Mouse (Mus musculus) liver, adult (tissue): ENCODE results near the gene Naf1.

ENCODE experiments used
- GATA4 ChIP-seq: IDR thresholded peaks from 2 replicates; pipeline ENCODE4 v1.6.1; 2014; ENCODE audit warnings: mild to moderate bottlenecking, low read length; ENCODE audit not compliant: insufficient replicate concordance

Gene Naf1

GRCm38 (mm10) chr8:66860023-66860422 lies at the start of gene Naf1:
Naf1 (plus strand) TSS chr8:66860217.
- no peak for TF ChIP-seq GATA4

DNA sequence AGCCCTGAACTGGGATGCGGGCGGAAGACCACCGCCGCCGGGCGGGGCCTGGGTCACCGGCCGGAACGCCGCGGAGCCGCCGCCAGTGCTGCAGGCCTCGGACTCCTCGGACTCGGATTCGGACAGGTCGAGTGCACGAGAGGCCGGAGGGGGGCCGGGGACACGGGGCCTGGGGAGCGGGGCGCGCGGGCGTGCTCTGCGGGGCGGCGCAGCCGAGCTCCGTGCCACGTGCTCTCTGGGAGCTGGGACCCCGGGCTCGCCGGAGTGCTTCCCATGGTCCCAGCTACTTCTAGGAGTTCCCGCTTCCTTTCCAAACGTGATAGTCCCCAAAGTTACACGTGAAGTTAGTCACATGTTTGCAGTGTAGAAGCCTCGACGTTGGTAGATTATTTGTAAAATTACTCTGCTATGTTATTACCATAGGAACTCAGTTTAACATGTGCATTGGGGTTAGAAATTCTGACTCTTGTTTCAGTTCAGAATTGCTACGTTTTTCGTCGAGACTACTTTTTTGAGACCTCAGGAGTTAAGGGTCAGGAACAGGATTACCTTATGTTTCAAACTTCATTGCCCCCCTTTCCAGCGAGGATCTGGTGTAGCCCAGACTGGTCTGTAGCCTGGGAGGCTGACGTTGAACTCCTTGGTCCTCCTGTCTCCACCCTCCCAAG lies 1.0 kb downstream of the Naf1 start:
- no peak for TF ChIP-seq GATA4

DNA sequence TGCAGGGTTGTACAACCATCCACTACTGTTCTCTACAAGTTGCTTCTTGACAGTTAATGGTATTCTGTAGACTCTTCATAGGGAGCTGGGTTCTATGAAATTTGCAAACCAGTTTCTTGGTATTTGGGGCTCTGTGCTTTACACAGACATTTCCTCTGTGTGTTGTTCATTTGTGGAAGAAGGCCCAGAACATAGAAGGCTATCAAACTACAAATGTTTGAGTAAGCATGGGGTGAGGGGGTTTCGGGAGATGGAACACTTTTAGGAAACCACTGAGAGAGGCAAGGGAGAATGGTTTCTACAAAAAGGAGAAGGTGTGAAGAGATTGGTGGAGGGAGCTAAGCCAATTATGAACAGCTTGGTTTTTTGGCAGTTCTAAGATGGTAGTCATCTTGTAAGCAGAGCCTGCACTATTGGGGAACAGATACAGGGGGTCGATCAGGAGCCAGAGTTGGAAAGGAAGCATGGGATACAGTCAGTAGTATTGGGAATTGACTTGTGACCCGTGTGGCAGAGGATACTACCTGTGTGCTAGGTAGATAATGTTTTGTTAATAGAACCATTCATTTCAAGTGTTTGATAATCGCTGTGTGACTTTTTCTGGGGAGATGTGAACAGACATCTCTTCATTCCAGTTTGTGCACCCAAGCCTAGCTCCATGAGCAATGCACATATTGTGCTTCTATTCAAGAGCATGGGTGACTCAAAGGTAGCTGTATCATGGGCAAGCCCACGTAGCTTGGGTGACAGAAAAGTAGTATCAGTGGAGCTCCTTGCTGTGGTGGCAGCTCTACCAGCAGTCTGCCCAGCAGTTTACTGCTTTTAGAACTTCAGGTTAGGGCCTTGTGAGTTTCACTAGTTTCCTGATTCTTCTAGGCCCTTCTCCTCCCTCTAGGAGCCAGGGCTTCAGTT lies 1.8 kb downstream of the Naf1 start:
- TF ChIP-seq GATA4 = no peak

DNA sequence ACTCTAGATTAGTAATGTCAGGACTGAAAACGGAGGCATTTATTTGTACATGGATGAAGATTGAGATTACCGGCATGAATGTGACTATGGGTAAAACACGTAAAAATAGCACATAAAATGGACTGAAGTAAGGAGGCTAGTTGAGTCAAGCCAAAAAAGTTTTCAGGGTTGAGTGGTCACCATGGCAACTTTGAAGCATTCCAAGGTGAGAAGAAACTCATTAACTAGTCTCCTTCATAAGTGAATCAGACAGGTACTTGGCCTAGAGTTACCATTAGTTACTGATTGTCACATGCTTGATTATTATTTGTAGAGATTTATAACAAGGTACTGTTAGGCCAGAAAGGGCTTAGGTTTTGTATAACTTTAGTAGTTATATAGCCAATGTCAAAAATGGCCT lies 3.7 kb downstream of the Naf1 start:
- no peak for TF ChIP-seq GATA4

GRCm38 (mm10) chr8:66865120-66865519 lies 5.1 kb downstream of the Naf1 start:
- no peak for TF ChIP-seq GATA4

DNA sequence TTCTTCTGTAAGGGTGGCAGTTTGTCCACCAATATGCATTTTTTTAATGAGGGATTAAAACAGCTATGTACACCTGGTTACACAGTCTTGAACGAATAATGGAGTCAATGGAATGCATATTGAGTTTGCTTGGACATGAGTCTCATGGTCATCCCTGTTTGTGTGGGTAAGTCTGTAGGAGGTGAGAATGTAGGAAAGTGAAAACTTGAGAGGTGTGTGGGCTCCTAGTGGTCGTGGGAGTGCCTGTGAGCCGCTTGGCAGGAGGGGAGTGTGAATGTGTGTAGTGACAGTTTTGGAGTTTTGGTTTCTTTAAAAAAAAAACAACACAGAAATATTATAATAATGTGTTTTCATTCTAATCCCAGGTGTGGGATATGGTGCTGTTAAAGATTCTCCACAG lies 7.7 kb downstream of the Naf1 start:
- no peak for TF ChIP-seq GATA4

DNA sequence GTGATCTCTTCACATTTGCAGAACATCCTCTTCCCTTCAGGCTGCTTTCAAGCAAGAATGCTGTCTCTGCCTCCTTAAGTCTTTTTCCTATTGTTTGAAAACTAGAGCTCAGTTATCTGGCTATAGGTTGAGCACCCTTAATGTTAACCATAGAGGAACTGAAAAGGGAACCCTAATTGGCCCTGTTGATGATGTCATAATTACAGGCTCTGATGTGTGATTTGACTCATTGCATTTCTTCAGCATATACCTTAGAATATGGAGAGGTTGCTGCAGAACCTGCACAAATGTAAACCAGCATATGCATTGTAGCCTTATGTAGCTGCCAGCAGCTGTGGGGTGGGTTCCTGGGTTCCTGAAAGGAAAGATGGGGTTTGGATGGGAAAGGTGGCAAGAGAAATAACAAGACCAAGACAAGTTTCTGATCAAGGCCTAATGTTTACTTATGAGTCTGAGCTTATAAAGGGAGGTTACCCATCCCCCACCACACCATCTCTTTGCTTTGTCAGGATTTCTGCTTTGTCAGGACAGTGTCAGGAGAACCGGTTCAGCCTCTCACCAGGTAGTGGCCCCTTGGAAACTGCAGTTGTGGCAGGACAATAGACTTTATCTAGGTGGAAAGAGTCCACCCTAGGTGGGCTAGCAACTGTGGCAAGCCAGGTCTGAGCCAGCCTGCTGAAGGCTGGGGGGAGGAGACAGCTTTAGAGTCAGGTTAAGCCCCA lies 9.4 kb downstream of the Naf1 start:
- no peak for TF ChIP-seq GATA4

DNA sequence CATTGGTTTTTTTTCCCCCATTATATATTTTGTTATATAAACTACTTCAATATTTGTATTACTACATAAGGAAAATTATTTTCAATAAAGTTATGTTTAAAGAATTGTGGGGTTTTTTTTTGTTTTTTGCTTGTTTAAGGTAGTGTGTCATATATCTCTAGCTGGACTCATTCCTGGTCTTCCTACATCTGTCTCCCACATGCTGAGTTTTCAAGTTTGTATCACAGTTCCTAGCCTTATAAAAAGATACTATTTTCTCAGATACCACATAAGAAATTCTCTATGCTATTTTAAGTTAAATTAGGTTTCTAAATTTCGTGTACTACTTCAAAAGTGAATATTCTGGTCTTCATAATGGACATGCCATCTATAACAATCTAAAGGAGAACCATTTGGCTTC lies 23.8 kb downstream of the Naf1 start:
- no peak for TF ChIP-seq GATA4

DNA sequence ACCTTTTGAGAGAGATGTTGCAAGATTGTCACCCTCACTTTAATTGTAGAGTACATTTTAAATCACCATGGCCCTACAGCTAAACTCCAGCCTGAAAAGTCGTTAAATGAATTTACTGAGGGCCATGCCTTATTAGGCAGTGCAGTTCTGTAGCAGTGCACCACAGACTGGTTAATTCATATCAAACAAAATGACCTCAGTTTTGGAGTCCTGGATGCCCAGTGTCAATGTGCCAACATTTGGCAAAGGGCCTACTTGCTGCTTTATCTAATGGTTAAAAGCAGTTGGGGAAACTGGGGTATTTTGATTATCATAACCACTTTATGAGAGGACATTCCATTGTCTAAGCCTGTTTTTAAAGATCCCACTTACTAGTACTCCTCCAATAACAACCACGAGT lies 31.9 kb downstream of the Naf1 start:
- no peak for TF ChIP-seq GATA4

- no peak for TF ChIP-seq GATA4
These were observed 45.0 kb downstream of the Naf1 start for GRCm38 (mm10) chr8:66905000-66905399.

DNA sequence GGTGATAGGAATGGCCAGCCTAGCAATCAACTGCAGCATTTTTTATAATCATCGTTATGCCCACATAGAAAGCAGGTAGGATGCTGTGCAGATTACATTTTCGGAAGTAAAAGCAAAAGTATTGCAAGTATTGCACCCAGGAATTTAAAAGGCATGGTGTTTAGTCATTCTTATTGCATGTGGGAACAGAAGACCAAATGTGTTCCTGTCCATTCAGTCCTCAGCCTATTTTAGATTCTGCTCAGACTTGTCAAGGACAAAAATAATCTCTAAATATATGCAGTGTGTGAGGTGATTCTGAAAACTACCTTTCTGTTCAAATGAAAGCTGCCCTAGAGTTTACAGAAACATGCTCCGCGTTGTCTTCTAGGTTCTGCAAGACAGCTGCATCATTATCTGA lies 45.5 kb downstream of the Naf1 start:
- no peak for TF ChIP-seq GATA4

DNA sequence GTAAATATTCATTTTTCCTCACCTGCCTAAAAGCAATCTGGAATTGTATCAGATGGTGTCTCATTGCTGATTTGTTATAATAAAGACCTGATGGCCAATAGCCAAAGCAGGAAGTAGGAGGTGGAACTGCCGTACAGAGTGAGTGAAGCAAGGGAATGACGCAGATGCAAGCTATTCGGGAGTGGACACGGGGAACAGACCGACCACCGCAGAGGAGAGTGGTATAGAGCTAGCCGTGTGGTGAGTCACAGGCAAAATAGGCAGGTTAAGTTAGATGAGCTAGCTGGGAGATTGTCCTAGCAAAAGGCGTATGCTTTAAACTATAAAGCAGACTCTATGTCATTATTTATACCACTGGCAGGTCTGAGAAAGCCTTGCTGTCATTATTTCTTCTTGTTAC lies 46.1 kb downstream of the Naf1 start:
- TF ChIP-seq GATA4 = no peak

DNA sequence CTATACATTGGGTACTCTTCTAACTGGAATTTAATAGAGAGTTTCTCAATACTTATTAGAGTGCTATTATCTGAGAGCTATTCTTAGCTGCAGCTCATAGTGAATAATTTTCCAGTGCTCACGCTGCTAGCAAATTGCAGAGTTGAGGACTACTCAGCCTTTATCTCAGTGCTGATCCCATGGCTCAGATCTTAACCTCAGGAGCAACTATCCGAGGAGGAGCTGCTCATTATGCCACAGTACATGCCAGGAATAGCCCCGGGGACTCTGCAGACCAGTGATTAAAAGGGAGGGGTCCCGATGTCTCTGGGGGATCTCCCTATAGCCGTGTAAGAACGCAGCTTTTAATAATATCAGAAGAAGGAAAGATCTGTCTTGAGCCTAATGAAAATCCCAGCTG lies 50.7 kb downstream of the Naf1 start:
- TF ChIP-seq GATA4 = no peak

DNA sequence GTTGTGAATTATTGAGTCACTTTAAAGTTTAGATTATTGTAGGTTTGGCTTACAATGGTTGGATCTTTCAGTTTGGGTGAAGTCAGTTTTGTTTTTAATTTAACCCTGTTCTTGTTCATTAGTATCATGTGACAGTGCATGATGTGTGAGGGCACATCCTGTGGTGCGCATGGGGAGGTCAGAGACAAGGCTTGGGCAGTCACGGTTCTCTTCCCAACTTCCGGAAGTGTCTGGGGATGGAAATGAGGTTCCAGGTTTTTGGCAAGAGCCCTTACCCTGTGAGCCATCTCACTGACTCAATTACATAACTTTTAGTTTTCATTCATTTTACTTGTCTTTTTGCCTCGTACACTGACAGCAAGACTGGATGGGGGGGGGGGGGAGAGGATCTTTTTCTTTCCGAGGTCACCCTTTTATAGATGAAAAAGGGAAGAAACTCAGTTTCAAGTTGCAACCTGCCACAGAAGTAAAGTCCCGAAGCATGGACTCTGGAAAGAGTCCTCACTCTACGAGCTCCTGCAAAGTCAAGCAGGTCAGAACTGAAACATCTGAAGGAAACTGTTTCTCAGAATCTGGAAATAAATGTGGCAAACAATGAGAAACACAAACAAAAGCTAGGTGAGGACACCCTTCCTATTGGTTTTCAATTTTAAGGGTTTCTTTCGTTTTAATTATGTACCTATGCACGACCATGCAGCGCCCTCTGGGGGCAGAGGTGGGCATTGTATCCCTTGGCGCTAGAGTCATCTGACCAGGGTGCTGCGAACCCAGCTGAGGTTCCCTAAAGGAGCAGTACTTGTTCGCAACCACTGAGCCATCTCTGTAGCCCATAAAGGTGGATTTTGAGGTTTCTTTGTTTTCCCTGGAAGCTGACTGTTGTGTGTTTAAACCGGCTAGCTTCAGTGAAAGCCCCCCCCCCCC lies 53.9 kb downstream of the Naf1 start:
- TF ChIP-seq GATA4 = no peak

- TF ChIP-seq GATA4 = no peak
These were observed 56.0 kb downstream of the Naf1 start for GRCm38 (mm10) chr8:66916056-66916455.

DNA sequence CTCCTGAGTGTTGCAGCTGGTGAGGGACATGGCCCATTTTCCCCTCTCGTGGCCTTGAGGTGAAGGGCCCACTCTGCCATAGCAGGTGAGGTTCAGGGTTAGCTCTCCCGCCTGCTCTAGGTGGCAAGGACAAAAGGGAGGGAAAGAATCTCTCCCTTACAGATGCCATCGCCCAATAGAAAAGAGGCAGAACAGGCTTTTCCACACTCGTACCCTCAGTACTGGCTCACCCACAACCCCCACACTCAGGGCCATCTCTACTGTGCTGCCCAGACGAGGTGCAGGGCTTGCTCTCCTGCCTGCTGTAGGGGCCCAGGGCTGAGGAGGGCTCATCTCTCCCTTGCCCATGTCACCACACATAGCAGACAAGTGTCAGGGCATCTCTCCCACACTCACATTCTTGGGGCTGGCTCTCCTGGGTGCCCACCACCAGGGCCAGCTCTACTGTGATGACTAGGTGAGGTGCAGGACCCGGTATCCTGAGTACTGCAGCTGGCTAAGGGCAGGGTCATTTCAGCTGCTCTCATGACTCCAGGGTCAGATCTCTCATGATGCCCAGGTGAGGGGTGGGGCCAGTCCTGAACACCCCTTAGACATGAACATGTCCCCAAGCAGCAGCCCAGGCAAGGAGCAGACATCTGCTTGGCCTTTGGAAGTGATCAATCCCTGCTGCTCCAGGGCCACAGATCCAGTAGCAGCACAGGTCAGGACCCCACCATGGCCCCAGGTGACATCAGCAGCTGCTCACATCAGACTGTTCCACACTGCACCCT lies 57.9 kb downstream of the Naf1 start:
- TF ChIP-seq GATA4 = no peak
